In the genomic region with DNA sequence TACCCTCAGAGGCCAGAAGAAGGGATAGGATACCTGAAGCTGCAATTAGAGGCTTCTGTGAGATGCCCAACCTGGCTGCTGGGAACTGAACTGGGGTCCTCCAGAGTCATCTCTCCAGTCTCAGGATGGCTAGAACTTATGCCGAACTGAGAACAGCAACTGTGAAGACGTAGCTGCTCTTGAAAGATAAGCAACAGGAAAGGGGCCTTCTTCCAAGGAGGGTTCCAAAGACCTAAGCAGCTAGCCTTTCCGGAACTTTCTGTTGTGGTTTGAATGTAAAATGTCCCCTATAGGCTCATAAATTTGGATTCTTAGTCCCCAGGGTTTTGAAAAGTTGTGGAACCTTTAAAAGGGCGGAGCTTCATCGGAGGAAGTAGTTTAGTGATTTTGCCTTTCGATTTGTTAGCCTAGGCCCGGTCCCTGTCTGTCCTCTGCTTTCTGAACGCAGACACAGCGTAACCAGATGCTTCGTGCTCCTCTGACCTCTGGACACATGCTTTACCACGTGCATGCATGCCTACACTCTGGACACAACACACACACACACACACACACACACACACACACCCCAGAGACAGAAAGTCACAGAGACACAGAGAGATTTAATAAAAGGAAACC, we compare ENCODE assay signal across 11 mouse cellular contexts. TPM values are rescaled to one million over a fixed set of nuclear protein-coding genes. Genes with fewer than 3 reads are reported as not detected.
DNase-seq lines count a peak whose midpoint lies in the region; ATAC-seq and TF ChIP-seq lines count a peak whose summit lies in the region.
"Had no signal": no experiment of that assay in that cellular context is flagged by ENCODE, and none has a peak within 500 bp of the region (broad histone marks: within the 10 kb centered on the region; RNA-seq: fewer than 3 reads in every experiment).

No protein-coding gene starts in this region.

- whole genome bisulfite sequencing in lung, postnatal 0 days: 49% methylated on average over 11 of the region's 11 CpGs
- WGBS in forebrain, embryonic 10.5 days: 86% methylated on average over 11 of the region's 11 CpGs

- no peaks in the 10 kb centered on the region for H3K27me3 ChIP-seq in CH12.LX (replicated peaks)
- H3K27me3 ChIP-seq in lung, postnatal 0 days (replicated peaks; ENCODE audit: insufficient read depth, low read length): no peaks in the 10 kb centered on the region
- no peaks in the 10 kb centered on the region for H3K27me3 ChIP-seq in forebrain, embryonic 10.5 days (ENCODE audit: poor library complexity, severe bottlenecking)
- H3K27me3 ChIP-seq: forebrain, embryonic 13.5 days had no signal

- TF ChIP-seq CTCF in CH12.LX (conservative IDR thresholded peaks at IDR 0.05 in 1 of 2, IDR thresholded peaks at IDR 0.05 in 1 of 2; ENCODE audit: low read depth in 2 of 2, low read length in 2 of 2): no peak
- no peak for TF ChIP-seq CTCF in lung, postnatal 0 days (IDR thresholded peaks at IDR 0.05)

- H3K36me3 ChIP-seq in CH12.LX (replicated peaks in 1 of 2; ENCODE audit: control insufficient read depth in 1 of 2, insufficient read depth in 1 of 2, low read length in 1 of 2): no peaks in the 10 kb centered on the region
- H3K36me3 ChIP-seq in lung, postnatal 0 days (ENCODE audit: insufficient read depth, low read length): no peaks in the 10 kb centered on the region
- no peaks in the 10 kb centered on the region for H3K36me3 ChIP-seq in forebrain, embryonic 10.5 days (replicated peaks)

- H3K27ac ChIP-seq in CH12.LX (ENCODE audit: insufficient read depth, low read depth): no peak overlapping the region
- peak overlapping the region; percentile 51; the same call in 1 of the 2 replicates for H3K27ac ChIP-seq in lung, postnatal 0 days (ENCODE audit: low read length)
- no peak overlapping the region for H3K27ac ChIP-seq in forebrain, embryonic 10.5 days
- H3K27ac ChIP-seq: forebrain, embryonic 13.5 days had no signal

- TF ChIP-seq POLR2A in CH12.LX (IDR thresholded peaks at IDR 0.05; ENCODE audit: low read depth, low read length): no peak

- peak; percentile 58 for ATAC-seq in lung, postnatal 0 days
- ATAC-seq: forebrain, embryonic 13.5 days; hindbrain, embryonic 16.5 days had no signal

- TF ChIP-seq RAD21 in CH12.LX (IDR thresholded peaks at IDR 0.05; ENCODE audit: low read depth, low read length): no peak

- no peak overlapping the region for H3K9ac ChIP-seq in CH12.LX (ENCODE audit: insufficient read depth, low read depth)
- H3K9ac ChIP-seq in lung, postnatal 0 days (replicated peaks; ENCODE audit: low read depth): no peak overlapping the region
- H3K9ac ChIP-seq: forebrain, embryonic 13.5 days had no signal

- peaks cover 17 to 52% of the 10 kb centered on the region in 2 experiments for H3K4me1 ChIP-seq in CH12.LX (ENCODE audit: control insufficient read depth in 1 of 2, insufficient read depth in 2 of 2)
- no peaks in the 10 kb centered on the region for H3K4me1 ChIP-seq in lung, postnatal 0 days (ENCODE audit: insufficient read depth, low read depth, low read length)
- H3K4me1 ChIP-seq in forebrain, embryonic 10.5 days: no peaks in the 10 kb centered on the region
- H3K4me1 ChIP-seq: forebrain, embryonic 13.5 days had no signal

- dilution Hi-C loops in CH12.LX (cut with MboI; ENCODE audit: extremely low pct_ligation_motif_present, extremely low pct_unique_long_range_greater_than_20kb, low sequenced_read_pairs): no loop called here

- TF ChIP-seq EP300 in CH12.LX (IDR thresholded peaks at IDR 0.05; ENCODE audit: low read length): no peak
- no peak for TF ChIP-seq EP300 in lung, postnatal 0 days (IDR thresholded peaks at IDR 0.05)

- DNase-seq in CH12.LX (ENCODE audit: extremely low read depth) (peak; percentile 10), MEL-GATA-1-ER (ENCODE audit: extremely low read depth, low read depth) (peak; percentile 46)
- peak; percentile 27 to 52 for DNase-seq in kidney, adult 8-10 months
- DNase-seq in lung, postnatal 0 days (ENCODE audit: low spot score): peak; percentile 41
- no peak for DNase-seq in forebrain, embryonic 10.5 days (ENCODE audit: extremely low spot score, low spot score)
- DNase-seq in ovary, postnatal 10 days (ENCODE audit: low spot score): no peak
- no peak for DNase-seq in urinary bladder, postnatal 4 days (ENCODE audit: low spot score in 2 of 2)
- DNase-seq: cerebellum, adult 9-10 months had no signal

- H3K79me2 ChIP-seq in CH12.LX (replicated peaks; ENCODE audit: control insufficient read depth, extremely low read depth, insufficient read depth, poor library complexity, severe bottlenecking): no peaks in the 10 kb centered on the region

- no peak overlapping the region for H3K4me2 ChIP-seq in CH12.LX (ENCODE audit: insufficient read depth, low read depth, poor library complexity, severe bottlenecking)
- H3K4me2 ChIP-seq in lung, postnatal 0 days (replicated peaks; ENCODE audit: low read depth, low read length): 0 out of 2 replicates have a peak overlapping the region, but pooled peaks have one; percentile 3
- H3K4me2 ChIP-seq: forebrain, embryonic 13.5 days; midbrain, embryonic 11.5 days had no signal

- H3K4me3 ChIP-seq in CH12.LX (replicated peaks in 1 of 3; ENCODE audit: low read depth in 2 of 3, low read length in 2 of 3, poor library complexity in 1 of 3): no peak overlapping the region
- no peak overlapping the region for H3K4me3 ChIP-seq in lung, postnatal 0 days (ENCODE audit: low read depth, low read length)
- H3K4me3 ChIP-seq in forebrain, embryonic 10.5 days: no peak overlapping the region
- H3K4me3 ChIP-seq: forebrain, embryonic 13.5 days had no signal

- H3K9me3 ChIP-seq in CH12.LX (replicated peaks; ENCODE audit: low read length): no peaks in the 10 kb centered on the region
- no peaks in the 10 kb centered on the region for H3K9me3 ChIP-seq in lung, postnatal 0 days (ENCODE audit: low read length)
- H3K9me3 ChIP-seq in forebrain, embryonic 10.5 days: no peaks in the 10 kb centered on the region
- H3K9me3 ChIP-seq: forebrain, embryonic 13.5 days had no signal

- in situ Hi-C loops in CH12.LX (cut with MboI; ENCODE audit: low pct_ligation_motif_present, low pct_unique_long_range_greater_than_20kb, low sequenced_read_pairs): no loop called here

TF ChIP-seq in CH12.LX, 34 proteins besides CTCF, POLR2A, EP300 and RAD21:
- peak; percentile 24; the same call in 1 of the 2 replicates for TF ChIP-seq MAX (IDR thresholded peaks at IDR 0.05; ENCODE audit: low read length)
- TF ChIP-seq ZKSCAN1 (IDR thresholded peaks at IDR 0.05; ENCODE audit: borderline replicate concordance, low read depth, low read length): no peak
TF ChIP-seq in CH12.LX: peak in this region for 1.

RNA-seq across cellular contexts. Expression of gene Spin1, which starts 29.5 kb away (rescaled TPM):
- total RNA-seq in CH12.LX (2012; rRNA removed) (12.2 and 15.2 TPM in 2 replicates), CH12.LX (2014; rRNA removed) (37.4 and 37.8 TPM in 2 replicates)
- polyA plus RNA-seq in CH12.LX (2012; ENCODE audit: insufficient read length, low read depth): 23.7 and 25.4 TPM in 2 replicates
- polyA plus RNA-seq in lung, postnatal 0 days (2015; fragmentation: Nextera tagmentation; extraction: Ambion mirVana): 40.6 and 46.5 TPM in 2 replicates
- polyA plus RNA-seq in forebrain, embryonic 10.5 days (2016; fragmentation: Nextera tagmentation; extraction: Ambion mirVana): 81.7 and 83.3 TPM in 2 replicates

Comparison
In these comparisons a context has a peak if more than half of its experiments do, and no peak if none do; other contexts are left out.
1. DNase-seq: peak in CH12.LX (single experiment), MEL-GATA-1-ER (single experiment), kidney, adult 8-10 months (2 of 2) and lung, postnatal 0 days (single experiment); none in forebrain, embryonic 10.5 days (single experiment), ovary, postnatal 10 days (single experiment) and urinary bladder, postnatal 4 days (0 of 2).